Mouse (Mus musculus): ENCODE data around the gene Pdlim1. TPM values are rescaled to one million over a fixed set of nuclear protein-coding genes. Genes with fewer than 3 reads are reported as not detected.
A peak's percentile ranks its signal among the peaks of the same experiment; 100 is the strongest.
"Not testable (repeated sequence)": the region's sequence is repeated elsewhere in the genome, so short reads cannot be mapped to it uniquely, and the experiment has no call there.

The Pdlim1 gene
- polyA plus RNA-seq, 1 experiment from 2014 or later = 58.9 TPM

- ATAC-seq (ENCODE audit: low FRiP score) = no peak
- no peaks in the 10 kb centered on the region for H3K27me3 ChIP-seq
- WGBS = 74% methylated on average over 7 of the region's 7 CpGs
These were observed 39.7 kb downstream of the Pdlim1 start for GRCm38 (mm10) chr19:40231825-40232541.

GRCm38 (mm10) chr19:40231074-40231738 is 40.4 kb downstream of the Pdlim1 start:
- Histone ChIP-seq H3K4me3 (replicated peaks) (no peak overlapping the region), H3K4me2 (no peak overlapping the region), H3K9me3 (no peaks in the 10 kb centered on the region), H3K9ac (no peak overlapping the region), H3K27me3 (no peaks in the 10 kb centered on the region), H3K36me3 (replicated peaks) (no peaks in the 10 kb centered on the region; the same call in 1 of the 2 replicates), H3K4me1 (no peaks in the 10 kb centered on the region), H3K27ac (no peak overlapping the region)
- 89% methylated on average over 13 of the region's 13 CpGs for WGBS
- no peak for ATAC-seq (ENCODE audit: low FRiP score)

More at GRCm38 (mm10) chr19:40231825-40232541, 39.7 kb downstream of the Pdlim1 start:
- no peak overlapping the region for H3K4me3 ChIP-seq (replicated peaks)
- no peaks in the 10 kb centered on the region for H3K9me3 ChIP-seq
- no peaks in the 10 kb centered on the region for H3K4me1 ChIP-seq
- H3K4me2 ChIP-seq = no peak overlapping the region
- H3K27ac ChIP-seq = no peak overlapping the region
- no peaks in the 10 kb centered on the region; the same call in 1 of the 2 replicates for H3K36me3 ChIP-seq (replicated peaks)
- no peak overlapping the region for H3K9ac ChIP-seq

- no peaks in the 10 kb centered on the region for H3K27me3 ChIP-seq
- no peaks in the 10 kb centered on the region; the same call in 1 of the 2 replicates for H3K36me3 ChIP-seq (replicated peaks)
- H3K27ac ChIP-seq = no peak overlapping the region
- no peaks in the 10 kb centered on the region for H3K4me1 ChIP-seq
- WGBS = 91% methylated on average over 12 of the region's 12 CpGs
- no peak overlapping the region for H3K4me2 ChIP-seq
- no peaks in the 10 kb centered on the region for H3K9me3 ChIP-seq
- H3K9ac ChIP-seq = no peak overlapping the region
- no peak for ATAC-seq (ENCODE audit: low FRiP score)
- no peak overlapping the region for H3K4me3 ChIP-seq (replicated peaks)
These were observed 45.0 kb downstream of the Pdlim1 start for GRCm38 (mm10) chr19:40226516-40227151.

DNA sequence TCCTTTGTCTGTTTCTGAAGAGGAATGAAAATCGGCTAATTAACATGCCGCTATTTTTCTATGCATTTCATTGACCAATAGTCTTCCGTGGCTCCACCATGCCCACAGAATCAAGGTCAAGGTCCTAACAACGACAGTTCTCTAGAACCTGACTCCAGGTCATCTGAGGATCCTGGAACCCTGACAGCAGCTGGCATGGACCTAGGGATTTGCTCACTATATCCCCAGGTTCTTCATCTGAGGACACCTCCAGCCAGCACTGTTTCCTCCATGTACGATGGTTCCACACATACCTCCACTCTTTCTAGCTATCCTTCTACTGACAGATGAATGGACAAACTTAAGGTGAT is 45.9 kb downstream of the Pdlim1 start:
- H3K9ac ChIP-seq = no peak overlapping the region
- H3K36me3 ChIP-seq (replicated peaks) = no peaks in the 10 kb centered on the region; the same call in 1 of the 2 replicates
- no peak overlapping the region for H3K4me2 ChIP-seq
- H3K27ac ChIP-seq = no peak overlapping the region
- no peaks in the 10 kb centered on the region for H3K9me3 ChIP-seq
- no peaks in the 10 kb centered on the region for H3K27me3 ChIP-seq
- no peak for ATAC-seq (ENCODE audit: low FRiP score)
- no peaks in the 10 kb centered on the region for H3K4me1 ChIP-seq
- no peak overlapping the region for H3K4me3 ChIP-seq (replicated peaks)
- 67% methylated on average over 5 of the region's 5 CpGs for WGBS

- Histone ChIP-seq H3K4me3 (replicated peaks) (no peak overlapping the region), H3K9me3 (no peaks in the 10 kb centered on the region), H3K9ac (no peak overlapping the region), H3K27me3 (no peaks in the 10 kb centered on the region), H3K4me1 (no peaks in the 10 kb centered on the region), H3K4me2 (no peak overlapping the region), H3K27ac (no peak overlapping the region), H3K36me3 (replicated peaks) (no peaks in the 10 kb centered on the region; the same call in 1 of the 2 replicates)
- ATAC-seq (ENCODE audit: low FRiP score) = 0 out of 2 replicates have a peak, but pooled peaks have one; percentile 44
- WGBS = 72% methylated on average over 5 of the region's 5 CpGs
These were observed 46.4 kb downstream of the Pdlim1 start for GRCm38 (mm10) chr19:40225102-40225760.

DNA sequence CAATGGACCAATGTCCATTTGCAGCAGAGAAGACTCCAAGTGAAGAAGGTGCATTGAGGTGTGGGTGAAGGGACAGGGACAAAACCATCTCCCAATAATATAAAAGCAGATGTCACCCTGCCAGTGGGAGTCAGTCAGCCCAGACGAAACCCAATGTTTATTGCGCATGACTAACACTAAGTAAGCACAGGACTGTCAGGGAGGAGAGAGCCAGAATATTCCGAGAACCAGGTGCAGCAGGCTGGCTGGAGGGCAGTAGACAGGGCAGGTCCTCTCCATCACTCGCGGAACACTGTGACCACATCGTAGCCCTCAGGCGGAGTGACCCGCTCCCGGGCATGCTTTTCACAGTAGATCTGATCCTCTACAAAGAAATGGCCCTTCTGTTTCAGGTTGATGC is 49.3 kb downstream of the Pdlim1 start:
- not testable (repeated sequence) for H3K27ac ChIP-seq; ATAC-seq (ENCODE audit: low FRiP score); H3K27me3 ChIP-seq; H3K4me2 ChIP-seq; H3K9me3 ChIP-seq; H3K4me1 ChIP-seq; H3K36me3 ChIP-seq (replicated peaks); H3K9ac ChIP-seq; H3K4me3 ChIP-seq (replicated peaks)
- 94% methylated on average over 9 of the region's 9 CpGs for WGBS

- Histone ChIP-seq H3K9me3 (no peaks in the 10 kb centered on the region), H3K27me3 (no peaks in the 10 kb centered on the region), H3K4me1 (no peaks in the 10 kb centered on the region), H3K4me3 (replicated peaks) (no peak overlapping the region), H3K27ac (no peak overlapping the region), H3K36me3 (replicated peaks) (no peaks in the 10 kb centered on the region), H3K4me2 (no peak overlapping the region), H3K9ac (no peak overlapping the region)
- ATAC-seq (ENCODE audit: low FRiP score) = no peak
- 81% methylated on average over 5 of the region's 5 CpGs for WGBS
These were observed 50.8 kb downstream of the Pdlim1 start for GRCm38 (mm10) chr19:40220878-40221277.

GRCm38 (mm10) chr19:40202947-40203346 is 68.7 kb downstream of the Pdlim1 start:
- not testable (repeated sequence) for H3K9me3 ChIP-seq; H3K27me3 ChIP-seq; H3K27ac ChIP-seq; ATAC-seq (ENCODE audit: low FRiP score); H3K4me1 ChIP-seq; H3K4me3 ChIP-seq (replicated peaks); H3K9ac ChIP-seq; H3K4me2 ChIP-seq; H3K36me3 ChIP-seq (replicated peaks)
- 33% methylated on average over 4 of the region's 4 CpGs for WGBS

- Histone ChIP-seq H3K27ac (no peak overlapping the region), H3K9ac (no peak overlapping the region), H3K4me1 (no peaks in the 10 kb centered on the region), H3K4me2 (no peak overlapping the region), H3K36me3 (replicated peaks) (no peaks in the 10 kb centered on the region), H3K9me3 (no peaks in the 10 kb centered on the region), H3K27me3 (no peaks in the 10 kb centered on the region), H3K4me3 (replicated peaks) (no peak overlapping the region)
- ATAC-seq (ENCODE audit: low FRiP score) = no peak
- 96% methylated on average over 10 of the region's 10 CpGs for WGBS
These were observed 81.0 kb downstream of the Pdlim1 start for GRCm38 (mm10) chr19:40190596-40190995.

DNA sequence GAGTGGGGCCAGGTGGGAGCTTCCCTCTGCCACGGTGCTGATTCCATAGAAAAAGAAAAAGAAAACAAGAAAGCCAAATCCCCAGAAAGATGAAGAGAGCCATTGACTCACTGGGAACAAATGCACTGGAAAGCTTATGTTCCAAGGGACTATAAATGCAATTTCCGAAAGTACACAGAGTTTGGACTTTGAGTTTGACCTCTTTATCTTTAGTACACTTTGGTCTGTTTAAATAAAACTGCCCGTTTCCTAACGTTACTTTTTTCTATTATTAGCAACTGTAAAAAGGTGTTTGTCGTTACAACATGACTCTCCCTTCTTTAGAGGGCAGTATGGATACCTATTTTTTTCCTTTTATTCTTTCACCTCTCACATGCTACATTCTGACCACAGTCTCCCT is 84.5 kb downstream of the Pdlim1 start, which contains the start of gene Cyp2c70:
Gene Cyp2c70, minus strand, starts transcription at position 174 of the 400 bp plus-strand sequence.
- Histone ChIP-seq H3K36me3 (replicated peaks) (no peaks in the 10 kb centered on the region), H3K4me1 (no peaks in the 10 kb centered on the region), H3K4me3 (replicated peaks) (no peak within 1 kb of the TSS), H3K27me3 (no peaks in the 10 kb centered on the region), H3K4me2 (no peak within 1 kb of the TSS), H3K27ac (no peak within 1 kb of the TSS), H3K9me3 (no peaks in the 10 kb centered on the region), H3K9ac (no peak within 1 kb of the TSS)
- 84% methylated on average over 5 of the region's 5 CpGs for WGBS
- no peak for ATAC-seq (ENCODE audit: low FRiP score)

- no peak overlapping the region for H3K4me2 ChIP-seq
- ATAC-seq (ENCODE audit: low FRiP score) = no peak
These were observed 88.0 kb downstream of the Pdlim1 start for GRCm38 (mm10) chr19:40183600-40183999.

GRCm38 (mm10) chr19:40178311-40178710 is 93.3 kb downstream of the Pdlim1 start:
- no peak overlapping the region for H3K4me3 ChIP-seq (replicated peaks)
- no peak overlapping the region for H3K9ac ChIP-seq
- no peaks in the 10 kb centered on the region for H3K27me3 ChIP-seq
- 86% methylated on average over 4 of the region's 4 CpGs for WGBS
- H3K36me3 ChIP-seq (replicated peaks) = no peaks in the 10 kb centered on the region
- no peaks in the 10 kb centered on the region for H3K9me3 ChIP-seq
- no peak overlapping the region for H3K27ac ChIP-seq
- no peak for ATAC-seq (ENCODE audit: low FRiP score)
- H3K4me2 ChIP-seq = no peak overlapping the region
- no peaks in the 10 kb centered on the region for H3K4me1 ChIP-seq

More at GRCm38 (mm10) chr19:40183600-40183999, 88.0 kb downstream of the Pdlim1 start:
- Histone ChIP-seq H3K9me3 (no peaks in the 10 kb centered on the region), H3K27ac (no peak overlapping the region), H3K4me3 (replicated peaks) (no peak overlapping the region), H3K9ac (no peak overlapping the region), H3K36me3 (replicated peaks) (no peaks in the 10 kb centered on the region), H3K27me3 (no peaks in the 10 kb centered on the region), H3K4me1 (no peaks in the 10 kb centered on the region)
- 97% methylated on average over 5 of the region's 5 CpGs for WGBS

All from forebrain, embryonic 12.5 days (tissue).